Mouse (Mus musculus) intestine, embryonic 16.5 days (tissue): ENCODE measurements around the gene Rgp1. TPM values are rescaled to one million over a fixed set of nuclear protein-coding genes. Genes with fewer than 3 reads are reported as not detected.

Experiments
- microRNA-seq: library from miRNA; unstranded; fragments of <30 nt; microRNA quantifications from one replicate; pipeline ENCODE4, GENCODE M21; 2016
- polyA plus RNA-seq: library from polyadenylated mRNA; unstranded; fragments of >200 nt; fragmentation: Nextera tagmentation; extraction: Ambion mirVana; gene quantifications from 2 replicates; pipeline ENCODE4 v1.2.1, GENCODE M21; 2015

The Rgp1 gene
- polyA plus RNA-seq, 1 experiment from 2014 or later = 19.5 TPM

Small RNA genes within 50 kb of the gene (microRNA-seq; reads per million reads assigned to microRNA genes)
- gene Gm25262 = not detected

Other genes with a start within 250 kb of the Rgp1 start
- 11.8 and 13.0 TPM in 2 replicates for gene Rusc2, start 196.7 kb upstream of the Rgp1 start, polyA plus RNA-seq
- 0.10 and 0.24 TPM in 2 replicates for gene Fam166b, start 149.6 kb upstream of the Rgp1 start, polyA plus RNA-seq
- 1.7 and 2.2 TPM in 2 replicates for gene Tesk1, start 136.8 kb upstream of the Rgp1 start, polyA plus RNA-seq
- 2.5 and 2.6 TPM in 2 replicates for gene Cd72, start 124.1 kb upstream of the Rgp1 start, polyA plus RNA-seq
- not detected in 2 replicates for gene Sit1, start 95.0 kb upstream of the Rgp1 start, polyA plus RNA-seq
- gene Ccdc107, start 85.8 kb upstream of the Rgp1 start, polyA plus RNA-seq = 96.7 and 102 TPM in 2 replicates
- 40.9 and 49.7 TPM in 2 replicates for gene Arhgef39, start 79.0 kb upstream of the Rgp1 start, polyA plus RNA-seq
- gene Car9, start 71.7 kb upstream of the Rgp1 start, polyA plus RNA-seq = 25.0 and 25.2 TPM in 2 replicates
- 574 and 599 TPM in 2 replicates for gene Tpm2, start 55.0 kb upstream of the Rgp1 start, polyA plus RNA-seq
- gene Creb3, start 16.4 kb upstream of the Rgp1 start, polyA plus RNA-seq = 78.7 and 80.5 TPM in 2 replicates
- 41.2 and 41.9 TPM in 2 replicates for gene Tln1, start 16.0 kb upstream of the Rgp1 start, polyA plus RNA-seq
- gene Gba2, start 158 bp downstream of the Rgp1 start, polyA plus RNA-seq = 12.5 and 12.9 TPM in 2 replicates
- 1.0 TPM in 1 of 2 replicates, not detected in the other for gene Msmp, start 5.8 kb downstream of the Rgp1 start, polyA plus RNA-seq
- gene Npr2, start 53.2 kb downstream of the Rgp1 start, polyA plus RNA-seq = 4.9 and 6.2 TPM in 2 replicates
- 0.60 and 1.3 TPM in 2 replicates for gene Spag8, start 74.9 kb downstream of the Rgp1 start, polyA plus RNA-seq
- gene Hint2, start 77.8 kb downstream of the Rgp1 start, polyA plus RNA-seq = 187 and 208 TPM in 2 replicates
- 3.3 and 3.4 TPM in 2 replicates for gene Tmem8b, start 90.3 kb downstream of the Rgp1 start, polyA plus RNA-seq
- 1.6 and 2.2 TPM in 2 replicates for gene Fam221b, start 90.4 kb downstream of the Rgp1 start, polyA plus RNA-seq
- gene Olfr70, start 122.1 kb downstream of the Rgp1 start, polyA plus RNA-seq = not detected in 2 replicates
- not detected in 2 replicates for gene Olfr71, start 131.5 kb downstream of the Rgp1 start, polyA plus RNA-seq
- gene Hrct1, start 148.5 kb downstream of the Rgp1 start, polyA plus RNA-seq = 1.1 TPM in 2 replicates
- gene Spaar, start 151.3 kb downstream of the Rgp1 start, polyA plus RNA-seq = 0.12 and 0.15 TPM in 2 replicates
- not detected in 2 replicates for gene Olfr159, start 192.3 kb downstream of the Rgp1 start, polyA plus RNA-seq
- gene Olfr156, start 245.2 kb downstream of the Rgp1 start, polyA plus RNA-seq = not detected in 2 replicates